Mouse (Mus musculus) T-helper 2 cell (primary cell): Measurements from ENCODE around the gene Fkbp5.

Experiments
- in situ Hi-C: fragments of 300-600 bp; cut with MboI, MseI; formaldehyde crosslinking; loops from one replicate; pipeline ENCODE4 v1.15.1; 2025; ENCODE audit warnings: high pct_unique_total_duplicates

Gene Fkbp5

DNA sequence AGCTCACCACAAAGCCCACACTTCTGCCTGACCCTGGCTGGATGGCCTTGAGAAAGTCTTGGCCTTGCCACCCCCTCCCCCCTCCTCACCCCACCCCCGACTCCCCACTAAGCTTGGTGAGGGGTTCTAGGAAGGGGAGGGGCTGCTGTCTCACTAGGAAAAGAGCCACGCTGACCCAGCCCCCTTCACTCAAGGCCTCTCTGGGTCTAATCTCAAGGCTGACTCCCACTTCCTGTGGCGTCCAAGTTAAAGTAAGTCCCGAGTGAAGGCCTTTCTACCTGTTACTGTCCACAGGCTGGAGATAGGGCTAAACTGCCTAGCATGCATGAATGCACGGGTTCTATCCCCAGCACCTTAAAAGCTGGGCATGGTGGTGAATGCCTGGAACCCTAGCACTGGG, 9.8 kb downstream of the Fkbp5 start:
- in situ Hi-C loops = no loop called here

DNA sequence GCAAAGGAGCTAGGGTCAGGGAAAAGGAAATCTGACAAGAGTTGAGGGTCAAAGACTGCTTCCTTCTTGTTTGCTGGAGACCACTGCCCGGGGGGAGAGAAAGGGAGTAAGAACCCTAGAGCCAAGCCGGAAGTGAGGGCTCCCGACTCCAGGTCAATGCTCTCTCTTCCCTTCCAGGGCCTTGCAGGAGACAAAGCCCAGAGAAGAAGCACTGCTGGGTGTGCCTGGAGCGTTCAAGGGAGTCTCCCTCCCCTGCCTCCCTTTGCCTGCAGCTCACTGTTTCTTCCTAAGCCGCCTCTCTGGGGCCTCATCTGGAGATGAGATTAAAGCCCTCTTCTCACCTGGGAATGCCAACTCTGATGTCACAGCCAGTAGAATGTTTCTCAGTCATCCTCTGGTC, 10.4 kb downstream of the Fkbp5 start:
- in situ Hi-C loops = no loop called here

- in situ Hi-C loops = no loop called here
These were observed 11.7 kb downstream of the Fkbp5 start for GRCm38 (mm10) chr17:28505591-28505990.

DNA sequence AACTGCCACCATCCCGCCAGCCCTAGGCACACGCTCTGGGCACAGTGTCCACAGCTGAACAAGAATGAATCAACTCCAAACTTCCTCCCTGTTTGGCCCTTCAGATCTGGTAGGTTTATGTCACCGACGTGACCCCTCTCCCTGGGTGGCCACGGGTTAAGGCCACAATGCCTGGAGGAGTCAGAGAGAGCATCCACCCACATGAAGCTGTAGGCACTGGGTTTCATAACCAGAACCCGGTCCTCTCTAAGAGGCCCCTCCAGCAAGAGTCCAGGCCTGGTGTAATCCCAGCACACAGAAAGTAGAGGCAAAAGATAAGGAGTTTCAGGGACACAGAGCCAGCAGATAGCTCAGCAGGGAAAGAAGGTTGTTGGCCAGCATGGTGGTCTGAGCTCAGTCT, 13.1 kb downstream of the Fkbp5 start:
- in situ Hi-C loops = no loop called here

GRCm38 (mm10) chr17:28502196-28502821, 15.0 kb downstream of the Fkbp5 start:
- in situ Hi-C loops = no loop called here

DNA sequence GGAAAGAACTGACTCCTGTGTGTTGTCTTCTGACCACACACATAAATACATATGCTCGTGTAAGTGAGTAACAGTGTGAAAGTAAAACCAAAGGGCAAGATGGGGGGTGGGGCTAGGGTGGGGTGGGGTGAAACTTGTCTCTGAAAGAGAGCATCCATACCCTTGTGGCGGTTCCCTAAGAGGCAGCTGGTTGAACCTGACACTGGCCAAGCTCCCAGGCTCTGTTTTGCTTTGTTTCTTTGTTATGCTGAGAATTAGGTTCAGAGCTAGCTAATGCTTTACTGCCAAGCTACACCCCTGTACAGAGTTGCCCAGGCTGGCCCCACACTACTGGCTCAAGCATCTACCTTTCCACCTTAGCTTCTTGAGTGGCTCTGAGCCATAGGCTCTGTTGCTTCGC, 16.9 kb downstream of the Fkbp5 start:
- in situ Hi-C loops = no loop called here

DNA sequence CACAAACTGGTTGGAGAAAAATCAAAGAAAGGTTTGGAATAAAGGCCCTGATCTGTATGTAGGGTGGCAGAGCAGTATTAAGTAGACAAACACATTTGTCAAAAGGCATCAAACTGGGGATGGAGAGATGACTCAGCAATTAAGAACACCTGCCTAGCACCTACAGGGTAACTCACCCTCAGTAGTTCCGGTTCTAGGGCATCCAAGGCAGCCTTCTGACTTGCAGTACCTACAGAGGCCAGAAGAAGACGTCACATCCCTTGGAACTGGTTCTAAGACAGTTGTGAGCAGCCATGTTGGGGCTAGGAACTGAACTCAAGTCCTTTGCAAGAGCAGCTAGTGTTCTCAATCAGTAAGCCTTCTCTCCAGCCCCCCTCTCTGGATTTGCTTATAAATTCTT, 18.1 kb downstream of the Fkbp5 start:
- in situ Hi-C loops = no loop called here

GRCm38 (mm10) chr17:28495832-28496231, 21.5 kb downstream of the Fkbp5 start:
- in situ Hi-C loops = no loop called here

- in situ Hi-C loops = no loop called here
These were observed 26.1 kb downstream of the Fkbp5 start for GRCm38 (mm10) chr17:28491035-28491770.

DNA sequence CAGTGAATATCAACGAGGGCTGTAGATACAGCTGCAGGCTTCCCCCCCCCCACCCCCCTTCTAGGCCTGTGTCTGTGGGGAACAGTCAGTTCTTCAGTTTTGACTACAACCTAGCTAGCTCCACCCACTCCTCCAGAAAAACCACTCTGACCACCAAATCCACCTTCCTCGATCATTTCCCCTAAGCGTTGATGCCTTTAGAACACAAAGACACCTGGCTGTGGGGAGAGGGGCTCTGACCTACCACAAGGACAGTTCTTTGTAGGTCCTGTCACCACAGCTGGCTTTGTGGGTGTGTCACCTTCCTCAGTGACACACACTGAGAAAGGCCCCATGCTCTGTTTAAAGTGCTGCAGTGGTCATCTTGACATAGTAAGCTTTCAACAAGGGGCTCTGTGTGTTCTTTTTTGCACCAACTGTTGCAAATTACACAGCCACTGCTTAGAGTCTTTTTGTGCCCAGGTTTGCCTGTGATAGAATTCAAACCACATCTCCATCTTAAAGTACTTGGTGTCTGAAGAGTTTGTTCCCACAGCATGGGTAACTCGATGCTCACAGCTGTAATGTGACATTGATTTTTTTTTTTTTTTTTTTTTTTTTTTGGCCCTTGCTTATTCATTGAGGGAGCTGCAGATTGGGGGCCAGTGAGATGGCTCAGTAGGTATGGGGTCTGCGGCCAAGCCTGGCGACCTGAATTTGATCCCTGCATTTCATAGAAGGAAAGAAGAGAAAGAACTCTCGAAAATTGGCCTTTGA, 28.9 kb downstream of the Fkbp5 start:
- in situ Hi-C loops = no loop called here

- in situ Hi-C loops = no loop called here
These were observed 29.6 kb downstream of the Fkbp5 start for GRCm38 (mm10) chr17:28487584-28488257.

- in situ Hi-C loops = no loop called here
These were observed 30.6 kb downstream of the Fkbp5 start for GRCm38 (mm10) chr17:28486720-28487119.

GRCm38 (mm10) chr17:28485977-28486400, 31.3 kb downstream of the Fkbp5 start:
- in situ Hi-C loops = no loop called here

DNA sequence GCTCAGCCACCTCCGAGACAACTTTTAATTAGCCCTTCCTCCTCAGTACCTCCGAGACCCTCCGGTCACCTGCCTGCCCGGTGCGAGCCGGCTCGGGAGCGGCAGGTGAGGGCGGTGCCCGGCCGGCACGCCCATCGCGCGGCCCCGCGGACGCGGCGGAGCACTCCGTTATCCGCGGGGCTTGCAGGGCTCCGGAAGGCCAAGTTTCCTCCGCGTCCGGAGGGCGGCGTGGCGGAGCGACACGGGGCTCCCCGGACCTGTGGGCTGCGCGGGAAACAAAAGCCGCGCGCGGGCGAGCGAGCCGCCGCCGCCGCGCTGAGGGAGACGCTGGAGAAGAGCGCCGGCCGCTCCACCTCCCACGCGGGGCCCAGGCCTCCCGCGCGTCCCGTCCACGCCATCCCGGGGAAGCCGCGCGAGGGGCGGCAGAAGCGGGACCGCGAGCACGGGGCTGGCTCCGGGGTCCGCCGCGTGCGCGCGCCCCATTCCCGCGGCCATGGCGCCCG, 31.8 kb downstream of the Fkbp5 start:
- in situ Hi-C loops = no loop called here

DNA sequence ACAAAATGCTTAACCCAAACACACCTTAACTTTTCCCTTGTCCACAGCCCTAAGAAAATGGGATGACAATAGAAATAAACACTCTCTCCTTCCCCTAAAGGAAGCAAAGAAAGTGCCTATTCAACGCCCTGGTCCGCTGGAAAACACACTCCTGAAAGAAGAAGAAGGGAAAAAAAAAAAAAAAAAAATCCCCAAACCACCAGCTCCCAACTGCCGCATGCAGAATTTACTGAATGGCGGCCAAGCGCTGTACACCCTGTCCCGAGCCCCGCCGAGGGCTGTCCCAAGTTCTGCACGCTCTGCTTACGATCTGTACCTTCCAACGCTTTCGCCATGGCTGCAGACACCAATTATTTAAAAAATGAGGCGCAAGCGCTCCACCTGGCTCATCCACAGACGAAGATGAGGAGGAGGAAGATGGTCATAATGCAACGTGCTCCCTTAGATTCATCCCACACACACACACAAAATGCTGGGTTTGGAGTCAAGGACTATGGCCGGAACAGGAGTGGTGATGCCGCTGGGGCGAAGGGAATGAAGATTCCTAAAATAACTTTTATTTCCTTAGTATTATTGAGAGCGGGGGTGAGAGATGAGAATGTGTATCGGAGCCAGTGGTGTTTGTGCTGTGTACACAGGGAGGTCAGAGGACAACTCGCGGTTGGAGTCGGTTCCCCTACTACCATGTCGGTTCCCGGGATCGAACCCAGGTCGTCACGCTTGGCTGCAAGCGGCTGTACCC, 32.5 kb downstream of the Fkbp5 start:
- in situ Hi-C loops = no loop called here

GRCm38 (mm10) chr17:28477421-28477820, 39.9 kb downstream of the Fkbp5 start:
- in situ Hi-C loops = no loop called here

DNA sequence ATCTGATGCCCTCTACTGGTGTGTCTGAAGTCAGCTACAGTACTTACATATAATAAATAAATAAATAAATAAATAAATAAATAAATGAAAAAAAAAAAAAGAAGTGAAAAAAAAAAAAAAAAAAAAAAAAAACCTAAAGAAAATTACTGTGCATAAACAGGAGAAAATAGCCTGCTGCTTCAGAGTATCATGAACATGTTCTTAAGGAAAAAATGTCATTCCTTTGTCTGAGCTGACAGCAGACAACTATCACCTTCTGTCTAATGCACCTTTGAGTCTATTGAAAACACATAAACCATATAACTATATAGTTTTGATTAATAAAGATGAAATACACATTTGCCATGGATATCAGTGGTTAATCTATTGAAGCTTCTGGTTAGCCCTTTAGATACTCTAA, 40.9 kb downstream of the Fkbp5 start:
- in situ Hi-C loops = no loop called here

GRCm38 (mm10) chr17:28475593-28476325, 41.6 kb downstream of the Fkbp5 start:
- in situ Hi-C loops = no loop called here

- in situ Hi-C loops = loop anchor here (5.0 kb wide), 1 partner anchor 55 kb away; no protein-coding TSS in a partner anchor
These were observed 44.6 kb downstream of the Fkbp5 start for GRCm38 (mm10) chr17:28472696-28473095.

DNA sequence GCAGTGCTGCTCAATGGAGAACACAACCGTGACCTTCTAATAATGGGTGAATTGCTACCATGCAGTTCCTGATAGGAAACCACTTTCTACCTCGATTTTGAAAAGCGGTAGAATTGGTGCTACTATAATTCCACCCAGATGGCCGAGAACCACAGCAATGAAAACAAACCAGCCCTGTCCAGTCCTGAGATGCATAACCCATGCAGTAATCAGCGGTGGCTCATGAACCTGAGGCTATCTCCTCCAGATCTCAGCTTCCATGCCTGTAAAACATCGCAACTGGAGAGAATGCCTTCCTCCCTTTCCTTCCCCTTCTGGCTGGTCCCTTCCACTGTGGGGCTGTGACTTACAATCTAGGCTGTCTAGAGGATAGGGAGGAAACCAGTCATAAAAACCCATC, 46.5 kb downstream of the Fkbp5 start:
- in situ Hi-C loops = loop anchor here (5.0 kb wide), 1 partner anchor 56 kb away; no protein-coding TSS in a partner anchor
